Mouse (Mus musculus) cerebellum, adult 2 months (tissue): ENCODE data around the gene Dock9.

ENCODE experiments used
- CTCF ChIP-seq: fragments of 200-500 bp; IDR thresholded peaks from 2 replicates; pipeline ENCODE4 v1.5.1; 2011; ENCODE audit warnings: low read depth, mild to moderate bottlenecking, control low read depth, low read length, moderate library complexity, borderline replicate concordance; ENCODE audit not compliant: insufficient read depth
- POLR2A ChIP-seq: fragments of 200-500 bp; IDR thresholded peaks from 2 replicates; pipeline ENCODE4 v1.6.1; 2011; ENCODE audit warnings: low read length, control low read depth, borderline replicate concordance; ENCODE audit not compliant: insufficient read depth

DNA sequence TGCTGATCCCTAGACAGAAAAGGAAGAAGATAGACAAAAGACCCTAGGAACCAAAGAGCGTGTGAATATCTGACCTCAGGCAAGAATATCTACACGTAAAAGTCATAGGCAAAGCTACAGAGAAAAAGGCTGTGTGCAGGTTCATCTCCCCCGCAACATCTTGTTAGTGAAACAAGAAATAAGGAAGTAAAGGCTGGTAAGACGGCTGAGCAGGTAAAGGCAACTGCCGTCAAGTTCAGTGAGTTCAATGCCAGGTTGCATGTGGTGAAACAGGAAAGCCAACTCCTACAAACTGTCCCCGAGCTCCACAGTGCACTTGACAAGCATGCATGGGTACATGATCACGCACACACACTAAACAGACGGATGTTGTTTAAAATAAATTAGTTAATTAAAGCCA is 69.6 kb downstream of the Dock9 start:
- no peak for TF ChIP-seq CTCF
- TF ChIP-seq POLR2A = no peak
